Mouse (Mus musculus) forebrain, embryonic 12.5 days (tissue): ENCODE measurements around the gene Nlgn3. TPM values are rescaled to one million over a fixed set of nuclear protein-coding genes. Genes with fewer than 3 reads are reported as not detected.
"Not testable (repeated sequence)": the region's sequence is repeated elsewhere in the genome, so short reads cannot be mapped to it uniquely, and the experiment has no call there.

Source experiments
- ATAC-seq: fragments of 200-750 bp; cut with Nextera tagmentation; 2 replicates; pipeline ENCODE4 v1.8.0; 2017; ENCODE audit warnings: moderate TSS enrichment; ENCODE audit not compliant: low FRiP score
- H3K27ac ChIP-seq: fragments of 300-500 bp; sonication (generic); 2 replicates; pipeline ENCODE4 v1.5.1; 2016; ENCODE audit warnings: mild to moderate bottlenecking
- H3K27me3 ChIP-seq: fragments of 300-500 bp; sonication (generic); 2 replicates; pipeline ENCODE4 v1.6.1; 2016; ENCODE audit warnings: mild to moderate bottlenecking
- H3K36me3 ChIP-seq: fragments of 300-500 bp; sonication (generic); replicated peaks from 2 replicates; pipeline ENCODE4 v1.6.1; 2016; ENCODE audit warnings: mild to moderate bottlenecking
- H3K4me1 ChIP-seq: fragments of 300-500 bp; sonication (generic); 2 replicates; pipeline ENCODE4 v1.6.1; 2016
- H3K4me2 ChIP-seq: fragments of 300-500 bp; sonication (generic); 2 replicates; pipeline ENCODE4 v1.6.1; 2016; ENCODE audit warnings: mild to moderate bottlenecking, moderate library complexity
- H3K4me3 ChIP-seq: fragments of 300-500 bp; sonication (generic); replicated peaks from 2 replicates; pipeline ENCODE4 v1.5.1; 2016; ENCODE audit warnings: mild to moderate bottlenecking
- H3K9ac ChIP-seq: fragments of 300-500 bp; sonication (generic); 2 replicates; pipeline ENCODE4 v1.6.1; 2016; ENCODE audit warnings: mild to moderate bottlenecking
- H3K9me3 ChIP-seq: fragments of 300-500 bp; sonication (generic); 2 replicates; pipeline ENCODE4 v1.6.1; 2016
- WGBS: fragments of 180-500 bp; shearing (Covaris S2); methylation state at CpG from one replicate; pipeline ENCODE4 v1.1.7; 2016; 5-methylcytosine and 5-hydroxymethylcytosine counted together
- polyA plus RNA-seq: library from polyadenylated mRNA; unstranded; fragments of >200 nt; fragmentation: Nextera tagmentation; extraction: Ambion mirVana; gene quantifications from 2 replicates; pipeline ENCODE4 v1.2.1, GENCODE M21; 2016

Gene Nlgn3
- polyA plus RNA-seq, 1 experiment from 2014 or later, result 32.2 TPM

- peaks cover 34% of the 10 kb centered on the region for H3K4me1 ChIP-seq
These were observed 5.7 kb downstream of the Nlgn3 start for GRCm38 (mm10) chrX:101304646-101305045.

GRCm38 (mm10) chrX:101309299-101309698 lies 10.3 kb downstream of the Nlgn3 start:
- ATAC-seq, result no peak
- Histone ChIP-seq H3K9me3 (no peaks in the 10 kb centered on the region), H3K4me2 (no peak overlapping the region), H3K36me3 (peaks cover 4% of the 10 kb centered on the region), H3K4me3 (no peak overlapping the region), H3K27ac (no peak overlapping the region), H3K9ac (no peak overlapping the region), H3K27me3 (peaks cover 25% of the 10 kb centered on the region), H3K4me1 (peaks cover 11% of the 10 kb centered on the region)
- 97% methylated on average over 5 of the region's 5 CpGs for WGBS

More at GRCm38 (mm10) chrX:101304646-101305045, 5.7 kb downstream of the Nlgn3 start:
- Histone ChIP-seq H3K27me3 (peaks cover 29% of the 10 kb centered on the region), H3K4me2 (no peak overlapping the region), H3K9ac (no peak overlapping the region), H3K36me3 (peaks cover 4% of the 10 kb centered on the region), H3K27ac (no peak overlapping the region), H3K4me3 (no peak overlapping the region), H3K9me3 (no peaks in the 10 kb centered on the region)
- 52% methylated on average over 2 of the region's 2 CpGs for WGBS
- ATAC-seq, result no peak

GRCm38 (mm10) chrX:101313625-101314359 lies 14.8 kb downstream of the Nlgn3 start:
- Histone ChIP-seq H3K9me3 (no peaks in the 10 kb centered on the region), H3K27ac (no peak overlapping the region), H3K9ac (no peak overlapping the region), H3K4me1 (peaks cover 10% of the 10 kb centered on the region; the same call in 1 of the 2 replicates), H3K27me3 (0 out of 2 replicates have a peak, but pooled peaks cover 8% of the 10 kb centered on the region), H3K36me3 (peaks cover 16% of the 10 kb centered on the region), H3K4me3 (no peak overlapping the region), H3K4me2 (no peak overlapping the region)
- peak; percentile 75 for ATAC-seq
- WGBS, result 30% methylated on average over 6 of the region's 6 CpGs

- Histone ChIP-seq H3K36me3 (peaks cover 26% of the 10 kb centered on the region), H3K27ac (no peak overlapping the region), H3K4me3 (no peak overlapping the region), H3K9me3 (no peaks in the 10 kb centered on the region), H3K9ac (no peak overlapping the region), H3K27me3 (no peaks in the 10 kb centered on the region), H3K4me2 (no peak overlapping the region), H3K4me1 (no peaks in the 10 kb centered on the region)
- WGBS, result 94% methylated on average over 12 of the region's 12 CpGs
- no peak for ATAC-seq
These were observed 20.8 kb downstream of the Nlgn3 start for GRCm38 (mm10) chrX:101319775-101320174.

GRCm38 (mm10) chrX:101325989-101326899 lies 27.3 kb downstream of the Nlgn3 start:
- ATAC-seq, result no peak
- H3K9ac ChIP-seq, result no peak overlapping the region
- H3K4me2 ChIP-seq, result no peak overlapping the region
- H3K27me3 ChIP-seq, result no peaks in the 10 kb centered on the region
- H3K27ac ChIP-seq, result no peak overlapping the region
- H3K4me1 ChIP-seq, result no peaks in the 10 kb centered on the region
- H3K9me3 ChIP-seq, result no peaks in the 10 kb centered on the region
- no peaks in the 10 kb centered on the region for H3K36me3 ChIP-seq
- H3K4me3 ChIP-seq, result no peak overlapping the region
- 57% methylated on average over 8 of the region's 8 CpGs for WGBS

- peak overlapping the region; percentile 56 for H3K27ac ChIP-seq
- 0 out of 2 replicates have a peak, but pooled peaks cover 5% of the 10 kb centered on the region for H3K4me1 ChIP-seq
- no peaks in the 10 kb centered on the region for H3K36me3 ChIP-seq
- H3K27me3 ChIP-seq, result no peaks in the 10 kb centered on the region
- 23% methylated on average over 9 of the region's 10 CpGs for WGBS
- no peak overlapping the region for H3K9ac ChIP-seq
- H3K4me3 ChIP-seq, result no peak overlapping the region
- H3K4me2 ChIP-seq, result no peak overlapping the region
- no peak for ATAC-seq
- no peaks in the 10 kb centered on the region for H3K9me3 ChIP-seq
These were observed 30.5 kb downstream of the Nlgn3 start for GRCm38 (mm10) chrX:101329372-101330028.

- WGBS, result 47% methylated on average over 9 of the region's 9 CpGs
- Histone ChIP-seq H3K9me3 (no peaks in the 10 kb centered on the region), H3K4me2 (peak overlapping the region; percentile 44), H3K9ac (no peak overlapping the region), H3K36me3 (no peaks in the 10 kb centered on the region), H3K4me3 (peak overlapping the region; percentile 37), H3K4me1 (0 out of 2 replicates have a peak, but pooled peaks cover 5% of the 10 kb centered on the region), H3K27me3 (no peaks in the 10 kb centered on the region), H3K27ac (peak overlapping the region; percentile 92)
- ATAC-seq, result peak; percentile 39
These were observed 33.0 kb downstream of the Nlgn3 start for GRCm38 (mm10) chrX:101332031-101332374.

GRCm38 (mm10) chrX:101332375-101333211 lies 33.6 kb downstream of the Nlgn3 start:
- Histone ChIP-seq H3K27ac (peak overlapping the region; percentile 92), H3K27me3 (no peaks in the 10 kb centered on the region), H3K4me2 (peak overlapping the region; percentile 50), H3K4me1 (0 out of 2 replicates have a peak, but pooled peaks cover 5% of the 10 kb centered on the region), H3K36me3 (no peaks in the 10 kb centered on the region), H3K4me3 (peak overlapping the region; percentile 37), H3K9ac (peak overlapping the region; percentile 51), H3K9me3 (no peaks in the 10 kb centered on the region)
- 23% methylated on average over 35 of the region's 49 CpGs for WGBS
- peak; percentile 96 for ATAC-seq

- Histone ChIP-seq H3K36me3 (no peaks in the 10 kb centered on the region), H3K9ac (no peak overlapping the region), H3K4me2 (no peak overlapping the region), H3K4me1 (0 out of 2 replicates have a peak, but pooled peaks cover 5% of the 10 kb centered on the region), H3K9me3 (no peaks in the 10 kb centered on the region), H3K4me3 (no peak overlapping the region), H3K27ac (no peak overlapping the region), H3K27me3 (no peaks in the 10 kb centered on the region)
- no peak for ATAC-seq
- 90% methylated on average over 5 of the region's 5 CpGs for WGBS
These were observed 35.6 kb downstream of the Nlgn3 start for GRCm38 (mm10) chrX:101334606-101335005.

- Histone ChIP-seq H3K9me3 (no peaks in the 10 kb centered on the region), H3K4me3 (no peak overlapping the region), H3K27me3 (no peaks in the 10 kb centered on the region), H3K4me1 (no peaks in the 10 kb centered on the region), H3K36me3 (no peaks in the 10 kb centered on the region), H3K4me2 (no peak overlapping the region), H3K9ac (no peak overlapping the region), H3K27ac (no peak overlapping the region)
- ATAC-seq, result no peak
- WGBS, result 53% methylated on average over 4 of the region's 4 CpGs
These were observed 39.7 kb downstream of the Nlgn3 start for GRCm38 (mm10) chrX:101338666-101339065.

- not testable (repeated sequence) for H3K4me2 ChIP-seq
These were observed 43.9 kb downstream of the Nlgn3 start for GRCm38 (mm10) chrX:101342837-101343236.

More at GRCm38 (mm10) chrX:101342837-101343236, 43.9 kb downstream of the Nlgn3 start:
- WGBS, result 76% methylated on average over 2 of the region's 2 CpGs
- not testable (repeated sequence) for ATAC-seq, H3K36me3 ChIP-seq, H3K9ac ChIP-seq, H3K4me1 ChIP-seq, H3K4me3 ChIP-seq, H3K27ac ChIP-seq, H3K9me3 ChIP-seq, H3K27me3 ChIP-seq
